Mouse (Mus musculus) spleen, postnatal 4 days (tissue): ENCODE data around the gene Kctd5.
"Not testable (repeated sequence)": the region's sequence is repeated elsewhere in the genome, so short reads cannot be mapped to it uniquely, and the experiment has no call there.

Experiments used
- DNase-seq, 2 experiments: peaks; one replicate each; pipeline ENCODE4 v3.0.0; 2022; ENCODE audit warnings: low spot score in 2 of 2

Gene Kctd5

GRCm38 (mm10) chr17:24072919-24073696, at the start of gene Kctd5:
Gene Kctd5, minus strand, starts transcription at chr17:24073485.
- DNase-seq = peak; percentile 93 to 97

DNA sequence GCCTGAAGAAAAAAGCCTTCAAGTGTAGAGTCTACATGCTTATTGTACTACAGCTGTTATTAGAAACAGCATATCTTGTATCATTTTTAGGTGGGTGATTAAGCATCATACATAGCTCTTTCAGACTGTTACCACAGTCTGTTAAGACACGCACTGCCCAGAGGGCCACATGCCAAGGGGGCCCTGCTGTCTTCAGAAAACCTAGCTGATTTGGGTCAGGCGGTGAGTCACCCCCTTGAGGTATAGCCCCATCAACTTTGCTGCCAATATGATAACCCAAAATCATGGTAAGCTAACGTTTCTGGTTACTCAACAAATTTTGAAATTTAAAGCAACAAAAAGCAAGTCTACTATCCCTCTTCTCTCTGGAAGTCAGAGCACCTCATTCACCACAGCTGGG, 46.2 kb upstream of the Kctd5 start:
- no peak for DNase-seq

- DNase-seq = no peak
These were observed 39.7 kb upstream of the Kctd5 start for GRCm38 (mm10) chr17:24113031-24113430.

GRCm38 (mm10) chr17:24111256-24111655, 38.0 kb upstream of the Kctd5 start:
- no peak for DNase-seq

GRCm38 (mm10) chr17:24108896-24109295, 35.6 kb upstream of the Kctd5 start:
- DNase-seq = no peak

- DNase-seq = no peak
These were observed 31.8 kb upstream of the Kctd5 start for GRCm38 (mm10) chr17:24105111-24105510.

DNA sequence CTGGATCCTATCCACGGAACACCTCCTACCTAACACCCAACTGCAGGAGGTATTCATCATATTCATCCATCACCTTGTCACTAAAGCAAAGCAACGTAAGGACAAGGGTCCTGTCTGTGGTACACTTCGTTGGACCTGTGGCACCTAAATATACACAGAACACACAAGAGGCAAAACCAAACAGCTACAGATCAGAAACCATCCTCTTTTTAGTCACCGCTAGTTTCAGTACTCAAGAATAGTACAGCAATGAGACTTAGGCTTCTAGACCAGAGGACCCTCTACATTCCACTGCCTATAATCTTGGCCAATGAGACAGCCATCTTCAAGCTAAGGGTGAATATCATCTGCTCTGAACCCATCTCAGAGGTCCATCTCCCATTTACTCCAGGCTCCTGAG, 25.1 kb upstream of the Kctd5 start:
- DNase-seq = no peak

DNA sequence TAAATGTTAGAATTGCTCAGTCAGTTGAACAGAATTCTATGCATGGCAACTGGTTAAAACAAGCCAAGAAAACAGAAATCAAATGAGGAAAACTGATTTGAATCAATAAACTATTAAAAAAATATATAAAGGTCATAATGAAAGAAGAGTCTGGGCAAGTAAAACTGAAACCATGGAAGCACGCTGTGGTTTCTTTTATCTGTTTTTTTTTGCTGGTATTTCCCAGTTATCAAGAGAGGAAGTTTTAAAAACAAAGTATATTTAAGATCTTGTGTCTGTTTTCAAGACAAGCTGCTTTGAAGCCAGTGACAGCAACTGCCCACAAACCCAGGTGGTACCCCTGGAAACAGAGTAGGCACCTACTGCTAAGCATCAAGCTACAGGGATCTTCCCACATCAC, 17.3 kb upstream of the Kctd5 start:
- DNase-seq = no peak

DNA sequence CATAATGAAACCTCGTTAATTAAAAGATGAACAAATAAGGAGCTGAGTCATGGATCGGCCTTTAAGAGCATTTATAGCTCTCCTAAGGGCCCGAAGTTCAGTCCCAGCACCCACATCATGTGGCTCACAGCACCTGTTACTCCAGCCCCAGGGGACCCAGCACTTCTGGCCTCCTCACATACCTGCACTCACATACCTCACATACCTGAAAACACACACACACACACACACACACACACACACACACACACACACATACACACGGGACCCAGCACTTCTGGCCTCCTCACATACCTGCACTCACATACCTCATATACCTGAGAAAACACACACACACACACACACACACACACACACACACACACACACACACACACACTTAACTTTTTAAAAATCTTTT, 13.1 kb upstream of the Kctd5 start:
- not testable (repeated sequence) for DNase-seq

- no peak for DNase-seq
These were observed 11.3 kb upstream of the Kctd5 start for GRCm38 (mm10) chr17:24084593-24084992.

GRCm38 (mm10) chr17:24077101-24077500, 3.8 kb upstream of the Kctd5 start:
- DNase-seq = no peak

- DNase-seq = no peak
These were observed 3.8 kb downstream of the Kctd5 start for GRCm38 (mm10) chr17:24069531-24069930.

DNA sequence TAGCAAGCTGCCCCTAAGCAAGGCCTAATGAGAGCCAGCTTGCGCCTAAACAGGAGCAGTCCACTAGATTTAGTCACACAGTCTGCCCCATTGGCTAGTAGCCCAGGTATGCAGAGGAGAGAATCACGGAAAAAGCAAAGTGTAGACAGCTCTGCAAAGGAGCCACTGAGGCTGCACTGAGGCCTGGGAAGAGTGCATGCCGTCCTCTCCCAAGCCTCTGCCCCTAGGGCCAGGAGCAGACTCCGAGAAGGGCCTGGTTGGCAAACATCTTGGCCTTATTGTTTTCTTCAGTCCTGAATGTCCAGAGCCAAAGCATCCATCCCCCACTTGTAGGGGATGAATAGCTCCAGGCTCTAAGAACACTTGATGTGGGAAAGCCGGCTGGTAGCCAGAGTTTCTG, 5.0 kb downstream of the Kctd5 start:
- DNase-seq = no peak

- no peak for DNase-seq
These were observed 10.7 kb downstream of the Kctd5 start for GRCm38 (mm10) chr17:24062459-24063155.

- DNase-seq = no peak
These were observed 15.5 kb downstream of the Kctd5 start for GRCm38 (mm10) chr17:24057730-24058245.

DNA sequence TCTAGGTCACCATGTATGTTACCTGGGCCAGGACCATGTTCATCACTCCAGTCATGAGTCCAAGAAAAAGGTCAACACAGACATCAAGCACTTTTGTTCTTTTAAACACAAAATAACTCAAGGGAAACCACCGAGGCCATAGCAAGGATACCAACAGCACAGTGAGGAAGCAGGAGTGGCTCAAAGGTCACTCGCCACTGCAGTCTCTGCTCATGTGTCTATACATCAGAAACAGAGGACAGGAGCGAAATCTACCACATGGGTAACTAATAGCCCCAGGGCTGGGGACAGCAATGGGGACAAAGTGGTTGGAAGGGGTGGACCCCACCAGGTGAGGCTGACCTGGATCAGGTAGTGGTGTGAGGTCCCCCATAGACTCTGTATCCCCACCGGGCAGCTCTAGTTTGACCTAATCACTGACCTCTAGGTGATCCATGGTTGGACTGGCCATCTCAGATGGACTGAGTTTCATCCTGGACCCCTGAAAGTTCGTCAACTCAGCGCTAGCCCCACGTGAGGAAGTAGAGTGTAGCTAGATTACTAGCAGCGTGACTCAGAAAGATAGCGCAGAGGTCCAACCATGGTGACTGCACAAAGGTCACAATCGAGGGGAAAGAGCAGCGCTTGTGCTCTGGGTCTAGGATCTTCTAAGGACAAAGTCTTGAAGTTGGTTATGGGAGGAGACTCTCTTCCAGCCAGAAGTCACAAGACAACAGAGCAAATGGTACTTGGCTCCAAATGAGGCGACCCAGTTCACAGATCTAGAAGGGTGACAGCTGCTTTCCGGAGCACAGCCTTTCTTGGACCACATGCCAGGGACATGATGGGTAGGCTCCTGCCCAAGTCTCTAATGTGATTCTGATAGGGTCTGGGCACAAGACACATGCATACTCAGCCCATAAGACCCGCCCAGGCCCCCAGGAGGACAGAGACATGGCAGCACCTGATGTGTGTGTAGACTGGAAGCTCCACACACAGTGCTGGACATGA, 16.4 kb downstream of the Kctd5 start:
- DNase-seq = no peak

GRCm38 (mm10) chr17:24049008-24049407, 24.3 kb downstream of the Kctd5 start:
- DNase-seq = no peak

DNA sequence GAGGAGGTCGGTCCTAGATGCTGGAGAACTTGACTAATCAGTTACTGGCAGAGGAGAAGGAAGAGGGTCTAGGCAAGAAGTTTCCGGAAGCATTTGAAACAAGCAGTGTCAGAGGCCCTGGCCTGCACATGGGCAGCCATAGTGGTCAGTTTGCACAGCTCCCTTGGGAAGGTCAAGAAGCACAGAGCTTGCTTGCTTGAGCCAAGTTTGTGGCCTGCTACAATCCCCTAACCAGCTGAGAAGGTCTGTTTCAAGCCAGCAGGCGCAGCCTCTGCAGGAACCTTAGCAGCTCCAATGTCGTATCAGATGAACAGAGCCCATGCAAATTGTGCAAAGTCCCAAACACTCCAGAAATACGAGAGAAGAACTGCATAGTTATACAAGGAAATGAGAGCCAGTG, 25.2 kb downstream of the Kctd5 start:
- no peak for DNase-seq

DNA sequence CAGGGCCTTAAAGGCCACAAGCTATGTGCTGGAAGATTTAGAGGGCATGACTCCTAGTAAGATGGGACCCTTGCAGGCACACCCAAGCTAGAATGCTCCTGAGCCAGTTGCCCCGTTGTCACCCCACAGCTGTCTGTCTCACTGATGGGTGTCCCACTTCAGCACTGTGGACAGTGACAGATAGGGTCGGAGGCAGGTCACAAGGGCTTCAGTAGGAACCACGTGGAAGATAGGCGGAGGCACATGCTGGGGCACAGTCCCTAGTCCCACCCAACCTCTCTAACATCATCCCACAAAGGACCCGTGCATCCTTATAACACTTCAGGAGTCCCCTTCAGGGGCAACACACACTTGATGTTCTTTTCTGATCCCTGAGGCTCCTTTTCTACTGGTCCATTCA, 27.3 kb downstream of the Kctd5 start:
- DNase-seq = no peak

DNA sequence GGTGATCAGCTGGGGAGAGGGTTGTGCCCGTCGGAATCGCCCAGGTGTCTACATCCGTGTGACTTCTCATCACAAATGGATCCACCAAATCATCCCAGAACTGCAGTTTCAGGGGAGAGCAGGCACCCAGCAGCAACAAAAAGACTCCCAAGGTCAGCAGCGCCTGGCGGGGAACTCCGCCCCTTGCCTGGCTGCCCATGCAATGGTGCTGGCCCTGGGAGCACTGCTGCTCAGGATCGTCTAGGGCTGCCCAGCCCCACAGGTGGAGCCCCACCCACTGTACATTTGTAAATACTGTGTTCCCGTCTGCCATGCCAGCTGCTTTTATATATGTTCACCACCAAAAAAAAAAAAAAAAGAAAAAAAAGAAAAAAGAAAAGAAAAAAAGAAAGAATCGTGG, 27.7 kb downstream of the Kctd5 start:
- no peak for DNase-seq

DNA sequence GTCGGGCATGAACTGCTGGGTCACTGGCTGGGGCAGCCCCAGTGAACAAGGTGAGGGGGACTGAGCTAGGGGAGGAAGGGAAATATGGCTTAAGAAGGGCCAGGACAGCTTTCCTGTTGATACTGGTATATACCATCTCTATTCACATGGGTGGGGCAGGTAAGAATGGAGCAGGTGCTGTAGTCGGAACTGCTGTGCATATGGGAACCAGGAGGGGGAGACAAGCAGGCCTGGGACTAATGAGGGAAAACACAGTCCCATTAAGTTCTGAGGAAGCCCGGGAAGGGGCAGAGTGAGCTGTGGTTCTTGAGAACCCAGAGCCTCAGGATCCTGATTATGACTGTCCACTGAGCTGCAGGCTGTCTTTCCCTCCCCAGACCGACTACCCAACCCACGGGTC, 28.8 kb downstream of the Kctd5 start:
- DNase-seq = no peak

DNA sequence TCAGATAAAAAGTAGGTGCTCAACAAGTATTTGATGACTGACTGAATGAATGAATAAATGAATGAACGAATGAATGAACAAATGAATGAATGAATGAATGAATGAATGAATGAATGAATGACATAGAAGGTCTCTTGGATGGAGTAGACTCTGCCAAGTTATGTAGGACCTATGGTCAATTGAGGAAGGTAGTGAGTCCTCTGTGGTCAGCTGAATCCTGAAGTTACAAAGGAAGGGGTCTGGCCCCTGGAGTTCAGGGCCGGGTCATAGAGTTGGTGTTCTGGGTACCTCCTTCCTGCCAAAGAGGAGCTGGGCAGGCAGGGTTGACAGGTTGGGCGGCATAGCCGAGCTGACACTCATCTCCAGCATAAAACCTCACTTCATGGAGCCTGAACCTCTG, 35.4 kb downstream of the Kctd5 start, which contains the start of gene Prss27:
Gene Prss27, plus strand, starts transcription at position 301 of the 400 bp plus-strand sequence.
- DNase-seq = no peak
